Mouse (Mus musculus) neural tube, embryonic 11.5 days (tissue): ENCODE measurements around the gene Acox2. TPM values are rescaled to one million over a fixed set of nuclear protein-coding genes. Genes with fewer than 3 reads are reported as not detected.
A peak's percentile ranks its signal among the peaks of the same experiment; 100 is the strongest.

ENCODE experiments used
- ATAC-seq: fragments of 200-750 bp; cut with Nextera tagmentation; 2 replicates; pipeline ENCODE4 v1.8.0; 2017; ENCODE audit warnings: moderate number of reproducible peaks, mild to moderate bottlenecking, moderate TSS enrichment, moderate library complexity; ENCODE audit not compliant: insufficient read depth, low FRiP score, low TSS enrichment
- DNase-seq: peaks from one replicate; pipeline ENCODE4 v3.0.0-alpha.2; 2015; ENCODE audit warnings: low spot score
- H3K27ac ChIP-seq: fragments of 300-500 bp; sonication (generic); 2 replicates; pipeline ENCODE4 v1.5.1; 2014; ENCODE audit warnings: low read depth, mild to moderate bottlenecking, low read length
- H3K27me3 ChIP-seq: fragments of 300-500 bp; sonication (generic); 2 replicates; pipeline ENCODE4 v1.6.1; 2014; ENCODE audit warnings: mild to moderate bottlenecking, low read length, mixed read lengths; ENCODE audit not compliant: control insufficient read depth, insufficient read depth
- H3K36me3 ChIP-seq: fragments of 300-500 bp; sonication (generic); 2 replicates; pipeline ENCODE4 v1.6.1; 2014; ENCODE audit warnings: mild to moderate bottlenecking, low read length, moderate library complexity, mixed read lengths; ENCODE audit not compliant: control insufficient read depth, insufficient read depth
- H3K4me1 ChIP-seq: fragments of 300-500 bp; sonication (generic); 2 replicates; pipeline ENCODE4 v1.6.1; 2014; ENCODE audit warnings: low read length, mixed read lengths; ENCODE audit not compliant: control insufficient read depth, insufficient read depth
- H3K4me2 ChIP-seq: fragments of 300-500 bp; sonication (generic); 2 replicates; pipeline ENCODE4 v1.6.1; 2014; ENCODE audit warnings: low read depth, mild to moderate bottlenecking, moderate library complexity
- H3K4me3 ChIP-seq: fragments of 300-500 bp; sonication (generic); 2 replicates; pipeline ENCODE4 v1.5.1; 2014; ENCODE audit warnings: low read depth, low read length
- H3K9ac ChIP-seq: fragments of 300-500 bp; sonication (generic); 2 replicates; pipeline ENCODE4 v1.6.1; 2014; ENCODE audit warnings: mild to moderate bottlenecking, low read length
- H3K9me3 ChIP-seq: fragments of 300-500 bp; sonication (generic); 2 replicates; pipeline ENCODE4 v1.6.1; 2016; ENCODE audit warnings: low read length; ENCODE audit not compliant: control insufficient read depth
- WGBS: fragments of 180-500 bp; shearing (Covaris S2); extraction: QIAGEN DNeasy Blood & Tissue Kit; methylation state at CpG from one replicate; pipeline ENCODE4 v1.1.7; 2014; 5-methylcytosine and 5-hydroxymethylcytosine counted together
- polyA plus RNA-seq: library from polyadenylated mRNA; unstranded; fragments of >200 nt; fragmentation: Nextera tagmentation; extraction: Ambion mirVana; gene quantifications from 2 replicates; pipeline ENCODE4 v1.2.1, GENCODE M21; 2014

Gene Acox2
- polyA plus RNA-seq, 1 experiment from 2014 or later = 0.20 TPM

- no peak overlapping the region for H3K4me2 ChIP-seq
- no peaks in the 10 kb centered on the region for H3K36me3 ChIP-seq
- H3K9ac ChIP-seq = no peak overlapping the region
- H3K9me3 ChIP-seq = no peaks in the 10 kb centered on the region
- H3K4me1 ChIP-seq = no peaks in the 10 kb centered on the region
- H3K27me3 ChIP-seq = no peaks in the 10 kb centered on the region
- WGBS = 86% methylated on average over 8 of the region's 8 CpGs
- no peak for DNase-seq
- no peak overlapping the region for H3K27ac ChIP-seq
- no peak overlapping the region for H3K4me3 ChIP-seq
- ATAC-seq = no peak
Observed at GRCm38 (mm10) chr14:8243136-8243888, 15.8 kb downstream of the Acox2 start.

GRCm38 (mm10) chr14:8242388-8242920 lies 16.7 kb downstream of the Acox2 start:
- no peak overlapping the region for H3K27ac ChIP-seq
- 52% methylated on average over 5 of the region's 5 CpGs for WGBS
- DNase-seq = peak; percentile 32

GRCm38 (mm10) chr14:8241816-8242215 lies 17.3 kb downstream of the Acox2 start:
- ATAC-seq = no peak
- Histone ChIP-seq H3K27me3 (no peaks in the 10 kb centered on the region), H3K27ac (no peak overlapping the region), H3K4me1 (no peaks in the 10 kb centered on the region), H3K4me2 (no peak overlapping the region), H3K4me3 (no peak overlapping the region), H3K9me3 (no peaks in the 10 kb centered on the region), H3K9ac (no peak overlapping the region), H3K36me3 (no peaks in the 10 kb centered on the region)
- DNase-seq = no peak

More at GRCm38 (mm10) chr14:8242388-8242920, 16.7 kb downstream of the Acox2 start:
- no peak overlapping the region for H3K9ac ChIP-seq
- no peaks in the 10 kb centered on the region for H3K27me3 ChIP-seq
- H3K36me3 ChIP-seq = no peaks in the 10 kb centered on the region
- H3K4me2 ChIP-seq = no peak overlapping the region
- peak; percentile 35; the same call in 1 of the 2 replicates for ATAC-seq
- no peak overlapping the region for H3K4me3 ChIP-seq
- H3K9me3 ChIP-seq = no peaks in the 10 kb centered on the region
- H3K4me1 ChIP-seq = no peaks in the 10 kb centered on the region

DNA sequence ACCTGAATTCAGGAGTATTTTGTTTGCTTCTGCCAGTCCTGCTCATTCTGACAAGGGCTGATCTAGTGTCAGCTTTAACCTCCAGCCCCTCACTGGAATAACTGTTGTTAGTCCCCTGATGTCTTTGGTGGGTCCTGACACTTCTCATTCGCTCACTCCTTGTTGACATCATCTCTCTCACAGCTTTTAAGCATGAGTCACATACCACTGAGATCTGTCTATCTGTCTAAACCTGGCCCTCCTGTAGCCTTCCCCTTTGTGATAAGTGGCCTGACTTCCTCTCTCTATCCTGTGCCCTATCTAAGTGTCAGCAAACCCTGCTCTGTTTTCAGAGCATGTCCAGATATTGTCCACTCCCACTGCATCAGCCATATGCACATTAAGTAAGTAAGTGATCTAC lies 25.9 kb downstream of the Acox2 start:
- 76% methylated on average over 1 of the region's 1 CpGs for WGBS
- no peak for DNase-seq
- Histone ChIP-seq H3K4me2 (no peak overlapping the region), H3K4me1 (no peaks in the 10 kb centered on the region), H3K9ac (no peak overlapping the region), H3K9me3 (no peaks in the 10 kb centered on the region), H3K27me3 (no peaks in the 10 kb centered on the region), H3K27ac (no peak overlapping the region), H3K4me3 (no peak overlapping the region), H3K36me3 (no peaks in the 10 kb centered on the region)
- ATAC-seq = no peak

GRCm38 (mm10) chr14:8232155-8232910 lies 26.8 kb downstream of the Acox2 start:
- WGBS = 88% methylated on average over 6 of the region's 6 CpGs
- Histone ChIP-seq H3K4me2 (no peak overlapping the region), H3K27me3 (no peaks in the 10 kb centered on the region), H3K9ac (no peak overlapping the region), H3K27ac (no peak overlapping the region), H3K4me3 (no peak overlapping the region), H3K4me1 (no peaks in the 10 kb centered on the region), H3K9me3 (no peaks in the 10 kb centered on the region), H3K36me3 (no peaks in the 10 kb centered on the region)
- DNase-seq (no peak), ATAC-seq (no peak)

- WGBS = 92% methylated on average over 9 of the region's 9 CpGs
- H3K27me3 ChIP-seq = no peaks in the 10 kb centered on the region
- no peak for ATAC-seq
- H3K4me1 ChIP-seq = no peaks in the 10 kb centered on the region
- H3K9ac ChIP-seq = no peak overlapping the region
- DNase-seq = no peak
- H3K27ac ChIP-seq = no peak overlapping the region
- H3K4me2 ChIP-seq = no peak overlapping the region
- no peaks in the 10 kb centered on the region for H3K9me3 ChIP-seq
- no peak overlapping the region for H3K4me3 ChIP-seq
- H3K36me3 ChIP-seq = no peaks in the 10 kb centered on the region
Observed at GRCm38 (mm10) chr14:8229367-8230019, 29.7 kb downstream of the Acox2 start.

GRCm38 (mm10) chr14:8224805-8225204 lies 34.3 kb downstream of the Acox2 start:
- Histone ChIP-seq H3K4me2 (no peak overlapping the region), H3K4me3 (no peak overlapping the region), H3K9me3 (no peaks in the 10 kb centered on the region), H3K27ac (no peak overlapping the region), H3K36me3 (peaks cover 2% of the 10 kb centered on the region; the same call in 1 of the 2 replicates), H3K27me3 (no peaks in the 10 kb centered on the region), H3K9ac (no peak overlapping the region), H3K4me1 (0 out of 2 replicates have a peak, but pooled peaks cover 2% of the 10 kb centered on the region)
- DNase-seq = no peak
- ATAC-seq = no peak
- WGBS = 88% methylated on average over 2 of the region's 2 CpGs

DNA sequence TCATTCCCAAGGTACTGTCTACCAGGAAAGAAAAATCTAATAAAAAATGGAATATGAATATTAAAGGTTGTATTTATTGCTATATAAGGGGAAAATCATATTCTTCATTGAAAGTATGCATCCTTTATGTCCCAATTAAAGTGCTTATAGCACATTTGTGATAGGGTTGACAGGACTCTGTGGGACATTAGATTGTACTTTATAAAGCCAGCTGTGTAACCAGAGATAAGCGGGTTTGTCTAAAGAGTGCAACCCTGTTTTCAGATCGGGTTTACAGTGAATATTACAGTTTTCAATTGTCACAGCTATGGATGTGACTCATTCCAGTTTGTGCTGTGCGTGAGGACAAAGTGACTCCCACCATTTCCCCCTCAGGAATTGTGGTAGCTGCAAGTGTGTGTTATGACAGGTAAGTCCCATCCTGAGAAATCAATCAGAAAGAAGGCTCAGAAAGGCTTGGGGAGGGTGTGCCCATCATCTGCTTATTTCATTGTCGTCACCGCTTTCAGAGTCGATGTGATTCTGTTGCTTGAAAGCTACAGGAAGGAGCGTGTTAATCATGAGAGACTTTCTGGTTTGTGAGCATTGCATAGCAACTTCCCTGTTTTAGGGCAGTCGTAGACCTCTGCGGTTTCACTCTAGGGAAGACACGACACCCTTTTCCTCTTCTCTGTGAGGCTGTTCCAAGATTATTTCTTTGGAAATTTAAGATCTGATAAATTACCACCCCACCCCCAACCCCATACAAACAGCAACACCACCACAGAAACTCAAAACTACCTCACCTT lies 35.5 kb downstream of the Acox2 start:
- Histone ChIP-seq H3K4me2 (no peak overlapping the region), H3K4me3 (no peak overlapping the region), H3K27me3 (no peaks in the 10 kb centered on the region), H3K36me3 (peaks cover 2% of the 10 kb centered on the region; the same call in 1 of the 2 replicates), H3K4me1 (peaks cover 6% of the 10 kb centered on the region), H3K9ac (no peak overlapping the region), H3K27ac (no peak overlapping the region), H3K9me3 (no peaks in the 10 kb centered on the region)
- WGBS = 91% methylated on average over 10 of the region's 10 CpGs
- DNase-seq (no peak), ATAC-seq (no peak)
